Mouse (Mus musculus): ENCODE results near the gene Ovgp1.

DNA sequence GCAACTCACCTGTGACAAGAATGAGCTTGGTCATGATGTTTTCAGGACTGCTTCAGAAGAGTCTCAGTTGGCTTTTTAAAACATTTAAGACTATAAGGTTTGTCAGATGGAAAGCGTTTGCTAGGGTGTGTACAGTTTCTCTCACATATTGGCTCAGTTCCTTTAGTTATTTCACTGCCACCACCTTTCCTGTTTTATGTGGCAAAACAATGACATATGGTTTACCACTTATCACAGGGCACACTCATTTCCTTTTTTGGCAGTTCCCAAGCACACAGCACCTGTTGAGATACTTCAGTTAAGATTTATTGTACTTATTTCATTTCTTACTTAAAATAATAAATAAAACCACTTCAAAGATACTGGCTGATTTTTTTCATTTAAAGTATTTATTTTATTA is 59.3 kb downstream of the Ovgp1 start, which contains the start of gene Chil5:
- TF ChIP-seq CTCF (IDR thresholded peaks at IDR 0.05; ENCODE audit: insufficient read depth, low read length) (no peak), POLR2A (IDR thresholded peaks at IDR 0.05; ENCODE audit: borderline replicate concordance, extremely low read depth, low read depth, low read length) (no peak)

All from lung, adult 2 months (tissue).